Mouse (Mus musculus): ENCODE results near the gene Fzd2. TPM values are rescaled to one million over a fixed set of nuclear protein-coding genes. Genes with fewer than 3 reads are reported as not detected.
"Not testable (repeated sequence)": the region's sequence is repeated elsewhere in the genome, so short reads cannot be mapped to it uniquely, and the experiment has no call there.

The Fzd2 gene
- total RNA-seq, 2 experiments from 2014 or later, result 9.3 to 11.3 TPM

- intact Hi-C loops (cut with DNase I), result no loop called here
- DNase-seq (ENCODE audit: low spot score in 2 of 2), result peak; percentile 8 to 33
Measured at GRCm38 (mm10) chr11:102579165-102580033, 24.8 kb upstream of the Fzd2 start, which contains the start of gene Gm11627. Gene Gm11627, minus strand, starts transcription at chr11:102579461.

GRCm38 (mm10) chr11:102580034-102580330 is 24.2 kb upstream of the Fzd2 start:
- DNase-seq (ENCODE audit: low spot score in 2 of 2), result no peak
- intact Hi-C loops (cut with DNase I), result no loop called here

DNA sequence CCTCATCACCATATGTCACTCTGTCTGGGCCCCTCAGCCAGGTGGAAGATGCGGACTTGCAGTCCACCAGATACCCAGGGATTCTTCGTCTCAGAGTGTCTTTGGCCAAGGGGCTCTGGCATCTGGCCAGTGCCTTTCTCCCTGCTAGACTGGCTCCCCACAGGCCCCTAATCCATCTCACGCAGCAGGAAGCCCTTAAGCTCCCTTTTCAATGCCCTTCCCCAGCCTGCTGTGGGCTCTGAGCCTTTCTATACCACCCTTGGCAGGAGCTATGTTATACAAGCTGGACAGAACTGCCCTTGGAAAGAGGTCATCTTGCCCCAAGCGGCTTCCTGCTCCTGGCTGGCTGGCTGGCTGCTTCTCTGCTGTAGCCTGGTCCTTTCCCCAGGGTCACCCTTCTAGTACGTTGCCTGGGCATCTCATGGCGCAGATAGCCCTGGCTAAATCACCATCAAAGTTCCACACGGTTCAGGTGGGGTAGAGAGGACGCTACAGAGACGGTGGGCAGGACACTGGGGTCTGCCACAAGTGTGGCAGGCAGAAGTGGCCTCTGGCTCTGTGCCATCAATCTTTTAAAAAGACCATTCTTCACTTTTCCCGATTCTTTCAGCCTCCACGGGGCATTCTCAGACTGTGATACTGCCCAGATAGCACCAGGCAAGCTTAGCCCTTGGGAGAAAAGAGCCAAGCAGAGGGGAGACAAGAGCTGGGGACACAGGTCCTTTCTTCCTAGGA is 22.7 kb upstream of the Fzd2 start:
- DNase-seq (ENCODE audit: low spot score in 2 of 2), result no peak
- intact Hi-C loops (cut with DNase I), result no loop called here

DNA sequence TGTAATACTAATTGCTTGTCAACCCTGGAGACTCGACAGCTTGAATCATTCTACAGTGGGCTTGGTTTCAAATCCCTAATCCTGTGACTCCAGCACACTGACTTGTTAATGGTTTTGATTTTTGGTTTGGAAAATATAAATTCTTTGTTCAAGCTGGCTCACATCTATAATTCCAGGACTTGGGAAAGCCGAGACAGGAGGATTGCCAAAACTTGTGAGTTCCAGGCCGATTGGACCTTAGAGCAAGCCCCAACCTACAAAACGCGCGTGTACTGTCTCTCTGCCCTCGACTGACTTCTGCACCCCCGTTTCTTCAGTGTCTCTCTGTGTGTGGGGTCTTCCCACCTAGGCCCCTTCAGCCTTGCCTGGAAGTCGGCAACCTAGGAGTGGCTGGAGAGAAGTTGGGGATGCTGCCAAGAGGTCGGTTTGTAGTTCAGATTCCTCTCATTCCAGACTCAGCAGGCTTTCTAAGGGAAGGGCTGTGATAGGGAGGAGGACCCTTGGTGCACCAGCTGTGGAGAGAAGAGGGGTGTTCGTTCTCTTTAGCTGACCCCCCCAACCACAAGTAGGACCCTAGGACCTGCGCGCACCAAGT is 22.1 kb upstream of the Fzd2 start:
- intact Hi-C loops (cut with DNase I), result no loop called here
- DNase-seq (ENCODE audit: low spot score in 2 of 2), result no peak

DNA sequence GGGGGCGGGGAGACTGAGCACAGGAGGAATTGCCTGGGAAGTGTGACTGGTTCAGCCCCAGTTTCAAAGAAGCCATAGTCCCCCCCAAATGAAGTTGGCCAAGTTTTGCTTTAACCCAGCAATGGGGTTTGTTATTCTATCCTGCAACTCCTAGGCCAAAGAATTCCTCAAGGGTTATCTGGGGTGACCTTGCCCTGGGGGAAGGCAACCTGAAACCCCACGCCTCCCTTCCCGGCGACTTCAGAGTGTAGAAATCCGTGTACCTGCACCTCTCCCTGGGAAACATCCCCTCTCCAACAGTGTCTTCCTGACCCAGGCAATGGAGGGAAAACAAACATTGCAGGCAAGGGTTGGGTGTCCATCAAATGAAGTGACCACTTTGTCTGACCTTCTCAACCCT is 21.5 kb upstream of the Fzd2 start:
- no peak for DNase-seq (ENCODE audit: low spot score in 2 of 2)
- intact Hi-C loops (cut with DNase I), result no loop called here

- intact Hi-C loops (cut with DNase I), result no loop called here
- no peak for DNase-seq (ENCODE audit: low spot score in 2 of 2)
Measured at GRCm38 (mm10) chr11:102586445-102587130, 17.6 kb upstream of the Fzd2 start.

- intact Hi-C loops (cut with DNase I), result no loop called here
- DNase-seq (ENCODE audit: low spot score in 2 of 2), result no peak
Measured at GRCm38 (mm10) chr11:102587554-102587953, 16.6 kb upstream of the Fzd2 start.

DNA sequence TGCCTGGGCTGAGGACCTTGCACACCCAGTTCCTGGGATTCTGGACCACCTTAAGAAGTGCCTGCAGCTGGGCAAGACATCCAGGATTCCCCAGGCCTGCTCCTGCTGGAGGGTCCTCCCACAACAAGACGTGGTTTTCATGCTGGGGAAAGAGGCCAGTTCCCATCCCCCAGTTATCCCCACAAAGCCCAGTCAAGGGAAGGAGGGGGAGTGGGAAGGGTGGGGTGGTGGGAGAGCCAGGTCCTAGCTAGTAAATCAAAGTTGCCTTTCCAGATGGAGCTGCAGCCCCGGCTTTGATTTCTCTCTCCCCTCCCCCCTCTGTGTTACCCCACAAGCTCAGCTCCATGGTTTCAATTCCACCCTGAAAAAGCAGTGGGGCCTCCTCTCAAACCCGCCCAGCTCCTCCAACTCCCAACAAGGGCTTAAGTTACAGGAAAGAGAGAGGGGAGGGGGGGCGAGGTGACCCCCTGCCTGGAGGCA is 8.8 kb upstream of the Fzd2 start:
- DNase-seq (ENCODE audit: low spot score in 2 of 2), result no peak
- intact Hi-C loops (cut with DNase I), result loop anchor here (10.0 kb wide), 1 partner anchor 221 kb away; no protein-coding TSS in a partner anchor

DNA sequence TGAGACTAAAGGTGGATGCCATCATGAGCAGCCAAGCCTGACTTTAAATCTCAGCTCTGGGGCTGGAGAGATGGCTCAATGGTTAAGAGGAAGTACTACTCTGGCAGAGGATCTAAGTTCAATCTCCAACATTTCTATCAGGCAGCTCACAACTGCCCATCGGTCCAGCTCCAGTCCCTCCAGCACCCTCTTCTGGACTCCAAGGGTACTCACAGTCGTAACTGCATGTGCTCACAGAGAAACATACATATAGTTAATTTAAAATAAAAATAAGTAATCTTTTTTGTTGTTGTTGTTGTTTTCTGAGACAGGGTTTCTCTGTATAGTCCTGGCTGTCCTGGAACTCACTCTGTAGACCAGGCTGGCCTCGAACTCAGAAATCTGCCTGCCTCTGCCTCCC is 4.3 kb upstream of the Fzd2 start:
- DNase-seq (ENCODE audit: low spot score in 2 of 2), result no peak
- intact Hi-C loops (cut with DNase I), result loop anchor here (10.0 kb wide), 1 partner anchor 225 kb away; no protein-coding TSS in a partner anchor

GRCm38 (mm10) chr11:102602816-102603495 is 1.2 kb upstream of the Fzd2 start:
- intact Hi-C loops (cut with DNase I), result no loop called here
- no peak for DNase-seq (ENCODE audit: low spot score in 2 of 2)

DNA sequence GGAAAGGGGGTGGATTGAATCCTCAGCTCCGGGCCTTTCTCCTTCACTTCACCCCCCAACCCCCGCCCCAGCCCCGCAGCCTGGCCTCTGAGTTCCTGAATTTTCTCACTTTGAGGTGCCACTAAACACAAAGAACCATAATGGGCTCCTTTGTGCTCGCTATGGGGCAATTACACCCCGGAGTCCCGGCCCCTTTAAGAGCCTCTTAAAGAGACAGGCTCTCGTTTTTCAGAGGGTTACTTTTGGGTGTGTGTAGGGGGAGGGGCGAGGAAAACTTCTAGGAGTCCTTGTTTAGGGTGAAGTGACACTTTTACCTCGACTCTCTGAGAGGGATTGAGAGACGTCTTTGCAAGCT is 723 bp upstream of the Fzd2 start:
- intact Hi-C loops (cut with DNase I), result no loop called here

GRCm38 (mm10) chr11:102604777-102605552 is 769 bp downstream of the Fzd2 start:
- intact Hi-C loops (cut with DNase I), result no loop called here
- peak; percentile 35 to 41 for DNase-seq (ENCODE audit: low spot score in 2 of 2)

More for the DNA sequence above, 723 bp upstream of the Fzd2 start:
- peak in 1 of 2 experiments; percentile 29 for DNase-seq (ENCODE audit: low spot score in 2 of 2)

GRCm38 (mm10) chr11:102605553-102606416 is 1.6 kb downstream of the Fzd2 start:
- intact Hi-C loops (cut with DNase I), result no loop called here
- no peak for DNase-seq (ENCODE audit: low spot score in 2 of 2)

- DNase-seq (ENCODE audit: low spot score in 2 of 2), result no peak
- intact Hi-C loops (cut with DNase I), result no loop called here
Measured at GRCm38 (mm10) chr11:102606751-102607171, 2.6 kb downstream of the Fzd2 start.

DNA sequence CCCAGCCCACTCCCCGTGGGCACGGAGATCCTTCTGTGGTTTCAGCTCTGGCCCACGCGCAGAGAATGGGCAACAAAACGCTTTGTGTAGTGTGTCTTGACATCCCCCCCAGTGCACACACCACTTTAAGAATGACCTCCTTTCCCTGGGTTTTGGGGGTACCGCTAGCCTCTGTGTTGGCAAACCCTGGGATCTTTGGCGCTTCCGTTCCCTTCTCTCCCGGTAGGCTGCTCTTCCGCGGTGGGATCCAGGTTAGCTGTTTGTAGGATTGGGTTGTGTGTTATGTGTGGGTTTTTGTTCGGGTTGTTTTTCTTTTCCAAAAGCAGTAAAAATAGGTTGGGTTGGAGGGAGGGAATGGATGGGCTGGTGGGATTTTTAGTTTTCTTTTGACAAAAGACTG is 3.0 kb downstream of the Fzd2 start:
- intact Hi-C loops (cut with DNase I); DNase-seq (ENCODE audit: low spot score in 2 of 2): not testable (repeated sequence)

DNA sequence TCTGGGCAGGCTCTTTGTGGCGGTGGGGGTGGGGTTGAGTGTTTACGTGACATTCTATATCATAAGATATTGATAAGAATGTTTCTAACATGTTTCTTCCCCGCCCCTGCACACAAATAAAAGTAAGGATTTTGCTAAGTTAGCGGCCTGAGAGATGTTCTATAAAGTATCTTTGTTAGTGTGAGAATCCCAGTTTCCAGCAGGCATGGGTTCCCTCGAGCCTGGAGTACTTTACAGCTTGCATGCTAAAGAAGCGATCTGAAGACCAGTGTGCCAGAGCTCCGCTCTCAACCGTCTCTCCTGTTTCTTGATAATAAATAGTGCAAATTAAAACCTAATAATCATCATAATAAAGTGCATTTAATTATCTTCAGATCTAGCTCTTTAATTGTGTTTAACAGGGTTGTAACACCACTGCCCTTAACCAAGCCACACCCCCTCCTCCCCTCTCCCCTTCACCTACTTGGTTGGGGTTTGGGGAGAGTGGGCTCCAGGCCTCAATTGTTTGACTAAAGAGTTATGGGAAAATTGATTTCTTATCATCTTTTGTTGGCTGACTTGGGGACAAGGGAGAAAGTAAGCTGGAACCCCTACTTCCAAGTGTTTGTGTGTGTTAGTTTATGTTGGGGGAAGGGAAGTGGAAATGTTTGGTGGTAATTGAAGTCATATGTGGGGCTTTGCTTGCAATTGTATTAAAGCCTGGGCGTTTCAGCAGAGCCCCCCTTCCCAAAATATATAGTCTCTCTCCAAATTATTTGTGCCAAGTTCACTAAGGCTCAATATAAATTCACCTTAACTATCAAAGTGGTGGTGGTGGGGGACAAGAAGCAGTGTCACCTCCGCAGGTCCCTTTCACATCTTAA is 3.7 kb downstream of the Fzd2 start:
- intact Hi-C loops (cut with DNase I), result no loop called here
- DNase-seq (ENCODE audit: low spot score in 2 of 2), result no peak

DNA sequence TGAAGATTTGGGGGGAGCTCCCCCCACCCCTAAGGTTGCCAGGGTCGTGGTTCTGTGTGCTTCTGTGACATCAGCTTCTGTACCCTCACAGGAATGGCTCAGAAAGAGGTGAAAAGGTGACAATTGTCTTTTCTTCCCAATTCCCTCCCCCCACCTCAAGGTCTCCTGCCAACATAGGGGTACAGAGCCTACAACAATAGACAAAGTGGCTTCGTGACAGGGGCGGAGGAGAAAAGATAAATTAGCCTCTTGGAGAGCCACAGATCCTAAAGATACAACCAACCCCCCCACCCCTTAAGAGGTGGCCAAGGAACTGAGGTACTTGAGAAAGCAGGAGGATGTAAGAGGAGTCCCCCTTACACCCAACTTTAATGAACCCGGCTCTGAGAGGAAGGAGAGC is 4.5 kb downstream of the Fzd2 start:
- DNase-seq (ENCODE audit: low spot score in 2 of 2), result no peak
- intact Hi-C loops (cut with DNase I), result no loop called here
